Mouse (Mus musculus) bone marrow, adult 2 months (tissue): ENCODE measurements around the gene Ssh3. TPM values are rescaled to one million over a fixed set of nuclear protein-coding genes. Genes with fewer than 3 reads are reported as not detected.
A peak's percentile ranks its signal among the peaks of the same experiment; 100 is the strongest.

Experiments used
- H3K27ac ChIP-seq: fragments of 200-500 bp; 2 replicates; pipeline ENCODE4 v1.5.1; 2012; ENCODE audit warnings: low read depth, mild to moderate bottlenecking, control low read depth, inconsistent platforms, low read length; ENCODE audit not compliant: control insufficient read depth, poor library complexity, insufficient read depth
- H3K4me1 ChIP-seq: fragments of 200-500 bp; 2 replicates; pipeline ENCODE4 v1.6.1; 2011; ENCODE audit warnings: low read length; ENCODE audit not compliant: control insufficient read depth, insufficient read depth
- H3K4me3 ChIP-seq: fragments of 200-500 bp; replicated peaks from 2 replicates; pipeline ENCODE3; 2011; ENCODE audit warnings: mild to moderate bottlenecking, low read depth, low read length, control low read depth; ENCODE audit not compliant: control insufficient read depth
- CTCF ChIP-seq: fragments of 200-500 bp; IDR thresholded peaks from 2 replicates; pipeline ENCODE4 v1.5.1; 2011; ENCODE audit warnings: low read length, control low read depth; ENCODE audit not compliant: control insufficient read depth, insufficient read depth
- POLR2A ChIP-seq: fragments of 200-500 bp; IDR thresholded peaks from 2 replicates; pipeline ENCODE4 v1.6.1; 2011; ENCODE audit warnings: low read depth, mild to moderate bottlenecking, control low read depth, low read length, borderline replicate concordance; ENCODE audit not compliant: control insufficient read depth
- WGBS: fragments of 180-500 bp; shearing (Covaris S2); methylation state at CpG from one replicate; pipeline ENCODE4 v1.1.7; 2018; 5-methylcytosine and 5-hydroxymethylcytosine counted together
- polyA plus RNA-seq: library from polyadenylated mRNA; stranded (reverse); fragments of >200 nt; gene quantifications from 2 replicates; pipeline ENCODE4 v1.2.4, GENCODE M21; 2011; ENCODE audit warnings: low replicate concordance; ENCODE audit not compliant: missing spikeins, insufficient read depth, insufficient read length

Gene Ssh3
- polyA plus RNA-seq, 1 experiment = 20.7 TPM

- Histone ChIP-seq H3K4me1 (no peaks in the 10 kb centered on the region), H3K27ac (no peak overlapping the region), H3K4me3 (no peak overlapping the region)
- WGBS = 57% methylated on average over 8 of the region's 8 CpGs
- TF ChIP-seq POLR2A (no peak), CTCF (no peak)
These were observed 28.7 kb downstream of the Ssh3 start for GRCm38 (mm10) chr19:4240247-4240668.

GRCm38 (mm10) chr19:4234548-4234947 lies 34.4 kb downstream of the Ssh3 start:
- 74% methylated on average over 4 of the region's 4 CpGs for WGBS

GRCm38 (mm10) chr19:4232651-4233050 lies 36.3 kb downstream of the Ssh3 start:
- TF ChIP-seq CTCF = no peak
- no peak for TF ChIP-seq POLR2A
- no peak overlapping the region for H3K4me3 ChIP-seq
- peaks cover 3% of the 10 kb centered on the region; the same call in 1 of the 2 replicates for H3K4me1 ChIP-seq
- 70% methylated on average over 7 of the region's 7 CpGs for WGBS
- H3K27ac ChIP-seq = peak overlapping the region; percentile 96

More at GRCm38 (mm10) chr19:4234548-4234947, 34.4 kb downstream of the Ssh3 start:
- Histone ChIP-seq H3K4me1 (no peaks in the 10 kb centered on the region; the same call in 1 of the 2 replicates), H3K4me3 (no peak overlapping the region), H3K27ac (no peak overlapping the region)
- no peak for TF ChIP-seq CTCF
- no peak for TF ChIP-seq POLR2A

GRCm38 (mm10) chr19:4232186-4232572 lies 36.8 kb downstream of the Ssh3 start:
- H3K27ac ChIP-seq = peak overlapping the region; percentile 96
- TF ChIP-seq CTCF (no peak), POLR2A (no peak)
- peak overlapping the region; percentile 70 for H3K4me3 ChIP-seq
- 0% methylated on average over 2 of the region's 2 CpGs for WGBS
- H3K4me1 ChIP-seq = peaks cover 5% of the 10 kb centered on the region; the same call in 1 of the 2 replicates

GRCm38 (mm10) chr19:4231253-4232185 lies 37.5 kb downstream of the Ssh3 start, which contains the start of gene Pold4:
Gene Pold4 (plus strand): TSS chr19:4231899.
- 12% methylated on average over 26 of the region's 26 CpGs for WGBS
- H3K4me3 ChIP-seq = peak within 1 kb of the TSS; percentile 70
- H3K27ac ChIP-seq = peak within 1 kb of the TSS; percentile 96
- peaks cover 10% of the 10 kb centered on the region for H3K4me1 ChIP-seq
- TF ChIP-seq POLR2A (peak; percentile 70), CTCF (no peak)

- peak overlapping the region; percentile 32 for H3K27ac ChIP-seq
These were observed 38.6 kb downstream of the Ssh3 start for GRCm38 (mm10) chr19:4230415-4230814.

GRCm38 (mm10) chr19:4229451-4230076 lies 39.4 kb downstream of the Ssh3 start:
- no peak overlapping the region for H3K4me3 ChIP-seq
- 74% methylated on average over 9 of the region's 9 CpGs for WGBS
- no peak overlapping the region; the same call in 1 of the 2 replicates for H3K27ac ChIP-seq
- H3K4me1 ChIP-seq = peaks cover 10% of the 10 kb centered on the region
- TF ChIP-seq CTCF (no peak), POLR2A (no peak)

More at GRCm38 (mm10) chr19:4230415-4230814, 38.6 kb downstream of the Ssh3 start:
- 66% methylated on average over 8 of the region's 8 CpGs for WGBS
- Histone ChIP-seq H3K4me3 (no peak overlapping the region), H3K4me1 (peaks cover 10% of the 10 kb centered on the region)
- no peak for TF ChIP-seq POLR2A
- no peak for TF ChIP-seq CTCF

GRCm38 (mm10) chr19:4228891-4229290 lies 40.1 kb downstream of the Ssh3 start:
- H3K27ac ChIP-seq = no peak overlapping the region
- 88% methylated on average over 4 of the region's 4 CpGs for WGBS
- TF ChIP-seq CTCF = no peak
- TF ChIP-seq POLR2A = no peak
- no peak overlapping the region for H3K4me3 ChIP-seq
- peaks cover 10% of the 10 kb centered on the region for H3K4me1 ChIP-seq
